Mouse (Mus musculus): ENCODE measurements at regions not wholly inside any gene's neighbourhood (a gene's known extent, or its start where the extent isn't known, plus 50 kb on each side); places are given as distances from the start of the nearest gene placed in this dataset.

- 77% methylated on average over 4 of the region's 4 CpGs for WGBS
- TF ChIP-seq POLR2A (IDR thresholded peaks at IDR 0.05; ENCODE audit: borderline replicate concordance, extremely low read depth, low read depth, low read length) (no peak), CTCF (IDR thresholded peaks at IDR 0.05; ENCODE audit: insufficient read depth, low read length) (no peak)
- Histone ChIP-seq H3K4me3 (replicated peaks; ENCODE audit: extremely low read depth, low read depth, low read length) (no peak overlapping the region), H3K4me1 (ENCODE audit: control insufficient read depth, insufficient read depth, low read length) (no peaks in the 10 kb centered on the region)
- no peak for DNase-seq
Observed at GRCm38 (mm10) chr5:44416844-44417589, 190.6 kb upstream of the Tapt1 start.

- TF ChIP-seq CTCF (IDR thresholded peaks at IDR 0.05; ENCODE audit: insufficient read depth, low read length) (no peak), POLR2A (IDR thresholded peaks at IDR 0.05; ENCODE audit: borderline replicate concordance, extremely low read depth, low read depth, low read length) (no peak)
- 42% methylated on average over 7 of the region's 7 CpGs for WGBS
- Histone ChIP-seq H3K4me1 (ENCODE audit: control insufficient read depth, insufficient read depth, low read length) (no peaks in the 10 kb centered on the region), H3K4me3 (replicated peaks; ENCODE audit: extremely low read depth, low read depth, low read length) (no peak overlapping the region)
- DNase-seq: no peak
Observed at GRCm38 (mm10) chr5:44414441-44414840, 188.0 kb upstream of the Tapt1 start.

DNA sequence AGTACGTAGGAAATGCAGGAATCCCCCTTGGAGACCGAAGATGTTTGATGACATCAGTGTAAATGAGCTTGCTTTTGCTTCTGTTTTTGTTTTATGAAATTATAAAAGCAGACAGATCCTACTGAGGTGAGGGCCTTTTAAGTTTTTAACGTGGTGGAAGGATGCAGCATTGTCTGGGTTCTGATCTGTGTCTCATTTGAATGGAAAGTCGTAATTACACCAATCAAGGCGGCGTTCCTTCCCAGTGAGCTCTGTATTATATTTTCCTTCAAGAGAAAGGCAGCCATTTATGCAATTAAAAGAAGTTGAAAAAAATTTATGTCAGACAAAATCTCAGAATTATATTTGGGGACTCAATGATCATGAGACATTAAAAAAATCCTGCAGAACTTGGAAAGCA lies 176.9 kb upstream of the Tapt1 start:
- Histone ChIP-seq H3K4me1 (ENCODE audit: control insufficient read depth, insufficient read depth, low read length) (no peaks in the 10 kb centered on the region), H3K4me3 (replicated peaks; ENCODE audit: extremely low read depth, low read depth, low read length) (no peak overlapping the region)
- 80% methylated on average over 6 of the region's 6 CpGs for WGBS
- TF ChIP-seq CTCF (IDR thresholded peaks at IDR 0.05; ENCODE audit: insufficient read depth, low read length): no peak
- no peak for DNase-seq

DNA sequence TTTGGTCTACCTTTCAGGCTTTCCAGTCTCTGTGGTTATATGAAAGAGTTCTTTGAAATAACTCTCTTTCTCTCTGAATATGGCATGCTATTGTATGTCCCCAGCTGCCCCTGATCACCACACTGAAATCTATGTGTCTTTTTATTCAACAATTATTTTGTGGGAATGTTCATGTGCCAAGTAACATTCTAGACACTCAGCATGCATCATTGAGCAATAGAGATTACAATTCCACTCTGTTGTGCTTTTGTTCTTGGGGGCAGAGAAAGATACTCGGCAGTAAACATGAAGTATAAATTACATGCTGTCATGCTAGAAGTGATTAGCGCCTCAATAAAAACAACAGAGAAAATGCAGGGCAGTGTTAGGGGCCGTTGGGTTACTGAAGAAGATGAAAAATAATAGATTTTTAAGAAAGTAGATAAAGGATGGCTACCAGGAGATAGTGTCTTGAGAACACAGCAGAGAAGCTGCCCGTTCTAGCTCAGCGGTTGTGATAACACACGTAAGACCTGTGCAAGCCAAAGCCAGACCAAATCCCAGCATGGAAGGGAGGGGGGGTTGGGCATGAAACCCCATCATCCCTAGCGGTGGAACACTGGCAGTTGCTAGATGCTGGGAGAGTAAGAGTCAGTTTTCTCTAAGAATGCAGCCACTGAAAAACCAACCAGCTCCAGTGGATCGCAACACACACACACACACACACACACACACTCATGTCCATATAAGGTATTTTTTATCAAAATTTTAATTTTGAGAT lies 174.3 kb upstream of the Tapt1 start:
- Histone ChIP-seq H3K4me3 (replicated peaks; ENCODE audit: extremely low read depth, low read depth, low read length) (no peak overlapping the region), H3K4me1 (ENCODE audit: control insufficient read depth, insufficient read depth, low read length) (no peaks in the 10 kb centered on the region)
- TF ChIP-seq POLR2A (IDR thresholded peaks at IDR 0.05; ENCODE audit: borderline replicate concordance, extremely low read depth, low read depth, low read length): no peak
- no peak for TF ChIP-seq CTCF (IDR thresholded peaks at IDR 0.05; ENCODE audit: insufficient read depth, low read length)
- 79% methylated on average over 8 of the region's 8 CpGs for WGBS
- no peak for DNase-seq

DNA sequence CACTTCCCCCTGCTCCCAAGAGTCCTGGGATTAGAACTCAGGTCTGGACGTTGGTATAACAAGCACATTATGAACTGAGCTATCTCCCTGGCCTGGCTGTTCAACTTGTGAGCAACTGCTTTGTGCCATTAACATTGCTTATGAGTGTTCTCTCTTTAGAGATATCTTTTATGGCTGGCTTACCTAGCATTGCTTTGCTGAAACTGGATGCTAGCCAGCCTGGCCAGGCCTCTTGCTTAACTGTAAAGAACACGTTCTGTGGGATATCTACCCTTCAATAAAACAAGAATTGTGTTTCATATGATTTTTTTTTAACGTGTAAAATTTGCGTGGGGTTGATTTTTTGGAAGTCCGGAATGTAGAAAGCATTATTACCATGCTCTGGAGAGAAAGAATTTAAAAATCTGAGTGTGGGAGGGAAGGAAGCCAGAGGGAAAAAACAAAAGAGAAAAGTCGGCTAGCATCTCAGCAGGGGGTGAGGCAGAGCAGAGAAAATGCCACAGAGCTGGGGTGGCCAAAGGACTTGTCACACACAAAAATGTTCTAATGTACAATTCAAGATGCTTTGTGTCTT lies 160.9 kb upstream of the Tapt1 start:
- WGBS: 58% methylated on average over 6 of the region's 6 CpGs
- no peak for TF ChIP-seq CTCF (IDR thresholded peaks at IDR 0.05; ENCODE audit: insufficient read depth, low read length)
- TF ChIP-seq POLR2A (IDR thresholded peaks at IDR 0.05; ENCODE audit: borderline replicate concordance, extremely low read depth, low read depth, low read length): no peak
- Histone ChIP-seq H3K4me1 (ENCODE audit: control insufficient read depth, insufficient read depth, low read length) (no peaks in the 10 kb centered on the region), H3K4me3 (replicated peaks; ENCODE audit: extremely low read depth, low read depth, low read length) (no peak overlapping the region)
- no peak for DNase-seq

- Histone ChIP-seq H3K4me3 (replicated peaks; ENCODE audit: extremely low read depth, low read depth, low read length) (no peak overlapping the region), H3K4me1 (ENCODE audit: control insufficient read depth, insufficient read depth, low read length) (no peaks in the 10 kb centered on the region)
- WGBS: 51% methylated on average over 6 of the region's 6 CpGs
- no peak for TF ChIP-seq POLR2A (IDR thresholded peaks at IDR 0.05; ENCODE audit: borderline replicate concordance, extremely low read depth, low read depth, low read length)
- TF ChIP-seq CTCF (IDR thresholded peaks at IDR 0.05; ENCODE audit: insufficient read depth, low read length): no peak
- DNase-seq: no peak
Observed at GRCm38 (mm10) chr5:44386176-44386575, 159.8 kb upstream of the Tapt1 start.

DNA sequence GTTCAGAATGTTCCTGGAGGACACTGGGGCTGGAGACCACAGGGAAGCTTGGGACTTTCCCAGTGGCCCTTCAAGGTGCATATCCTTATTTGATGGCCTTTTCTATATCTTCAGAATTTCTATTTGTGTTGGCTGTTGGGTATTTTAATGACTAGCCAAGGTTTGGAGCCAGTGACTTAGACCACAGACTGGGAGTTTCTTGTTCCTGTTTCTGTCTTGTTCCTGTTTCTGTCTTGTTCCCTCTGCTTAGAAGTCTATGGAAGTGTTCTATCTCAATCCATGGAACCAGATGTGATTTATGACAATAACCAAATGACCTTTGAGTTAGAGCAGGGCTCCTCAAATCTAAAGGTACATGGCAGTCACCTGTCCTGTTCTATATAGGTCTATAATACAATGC lies 156.6 kb upstream of the Tapt1 start:
- TF ChIP-seq CTCF (IDR thresholded peaks at IDR 0.05; ENCODE audit: insufficient read depth, low read length) (no peak), POLR2A (IDR thresholded peaks at IDR 0.05; ENCODE audit: borderline replicate concordance, extremely low read depth, low read depth, low read length) (no peak)
- Histone ChIP-seq H3K4me1 (ENCODE audit: control insufficient read depth, insufficient read depth, low read length) (no peaks in the 10 kb centered on the region), H3K4me3 (replicated peaks; ENCODE audit: extremely low read depth, low read depth, low read length) (no peak overlapping the region)
- DNase-seq: no peak

- 19% methylated on average over 4 of the region's 4 CpGs for WGBS
- TF ChIP-seq CTCF (IDR thresholded peaks at IDR 0.05; ENCODE audit: insufficient read depth, low read length): no peak
- TF ChIP-seq POLR2A (IDR thresholded peaks at IDR 0.05; ENCODE audit: borderline replicate concordance, extremely low read depth, low read depth, low read length): no peak
- DNase-seq: no peak
- no peaks in the 10 kb centered on the region for H3K4me1 ChIP-seq (ENCODE audit: control insufficient read depth, insufficient read depth, low read length)
- H3K4me3 ChIP-seq (replicated peaks; ENCODE audit: extremely low read depth, low read depth, low read length): no peak overlapping the region
Observed at GRCm38 (mm10) chr5:44370006-44370405, 143.6 kb upstream of the Tapt1 start.

GRCm38 (mm10) chr5:44352324-44352723 lies 125.9 kb upstream of the Tapt1 start:
- TF ChIP-seq POLR2A (IDR thresholded peaks at IDR 0.05; ENCODE audit: borderline replicate concordance, extremely low read depth, low read depth, low read length) (no peak), CTCF (IDR thresholded peaks at IDR 0.05; ENCODE audit: insufficient read depth, low read length) (no peak)
- no peak for DNase-seq
- H3K4me3 ChIP-seq (replicated peaks; ENCODE audit: extremely low read depth, low read depth, low read length): no peak overlapping the region
- H3K4me1 ChIP-seq (ENCODE audit: control insufficient read depth, insufficient read depth, low read length): no peaks in the 10 kb centered on the region
- 89% methylated on average over 1 of the region's 1 CpGs for WGBS
